Mouse (Mus musculus) hematopoietic stem cell, adult 5-6 weeks (primary cell): ENCODE data around the gene Sept1. TPM values are rescaled to one million over a fixed set of nuclear protein-coding genes. Genes with fewer than 3 reads are reported as not detected.
A peak's percentile ranks its signal among the peaks of the same experiment; 100 is the strongest.
"Not testable (repeated sequence)": the region's sequence is repeated elsewhere in the genome, so short reads cannot be mapped to it uniquely, and the experiment has no call there.

Source experiments
- ATAC-seq, 2 experiments: fragments of 125-278 bp in 1 of 2; replicated peaks in 1 of 2; 2 replicates each; pipeline ENCODE4 v1.8.0; 2016 to 2017; ENCODE audit warnings: inconsistent platforms in 2 of 2, mild to moderate bottlenecking in 2 of 2, moderate number of reproducible peaks in 2 of 2, low read depth in 1 of 2, moderate TSS enrichment in 1 of 2; ENCODE audit not compliant: low FRiP score in 2 of 2, poor library complexity in 2 of 2, severe bottlenecking in 2 of 2, insufficient read depth in 1 of 2, low TSS enrichment in 1 of 2
- total RNA-seq: library from RNA; stranded (forward); fragments of 172-1452, 232-1000 nt; gene quantifications from 2 replicates; pipeline ENCODE4 v1.2.3, GENCODE M21; 2017

Gene Sept1
- total RNA-seq, 1 experiment from 2014 or later, result 165 TPM

DNA sequence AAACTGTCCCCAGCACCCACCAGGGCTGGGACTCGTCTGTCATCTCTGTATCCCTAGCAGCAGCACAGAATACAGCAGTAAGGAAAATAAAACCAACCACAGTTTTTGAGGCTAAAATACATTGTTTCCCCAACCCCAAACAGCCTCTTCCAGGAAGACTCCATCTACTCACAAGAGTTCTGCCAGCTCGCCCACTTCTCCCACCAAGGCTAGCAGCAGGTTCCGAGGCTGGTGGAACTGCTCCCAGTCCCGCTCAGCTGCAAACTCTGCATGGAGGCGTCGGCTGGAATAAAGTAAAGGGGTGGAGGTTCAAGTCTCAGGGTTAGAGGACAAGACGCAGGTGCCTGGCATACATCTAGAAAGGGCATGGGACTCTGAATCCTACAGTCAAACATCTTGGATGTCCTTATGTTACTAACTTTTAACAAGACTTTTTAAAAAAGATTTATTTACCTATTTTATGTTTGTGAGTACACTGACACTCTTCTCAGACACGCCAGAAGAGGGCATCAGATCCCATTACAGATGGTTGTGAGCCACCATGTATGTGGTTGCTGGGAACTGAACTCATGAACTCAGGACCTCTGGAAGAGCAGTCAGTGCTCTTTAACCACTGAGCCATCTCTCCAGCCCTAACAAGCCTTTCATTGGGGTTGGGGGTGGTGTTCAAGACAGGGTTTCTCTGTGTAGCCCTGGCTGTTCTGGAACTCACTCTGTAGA, 26.4 kb upstream of the Sept1 start:
- no peak for ATAC-seq

GRCm38 (mm10) chr7:127256518-127256917, 23.6 kb upstream of the Sept1 start:
- ATAC-seq, result no peak

GRCm38 (mm10) chr7:127255965-127256364, 23.0 kb upstream of the Sept1 start:
- ATAC-seq, result no peak

DNA sequence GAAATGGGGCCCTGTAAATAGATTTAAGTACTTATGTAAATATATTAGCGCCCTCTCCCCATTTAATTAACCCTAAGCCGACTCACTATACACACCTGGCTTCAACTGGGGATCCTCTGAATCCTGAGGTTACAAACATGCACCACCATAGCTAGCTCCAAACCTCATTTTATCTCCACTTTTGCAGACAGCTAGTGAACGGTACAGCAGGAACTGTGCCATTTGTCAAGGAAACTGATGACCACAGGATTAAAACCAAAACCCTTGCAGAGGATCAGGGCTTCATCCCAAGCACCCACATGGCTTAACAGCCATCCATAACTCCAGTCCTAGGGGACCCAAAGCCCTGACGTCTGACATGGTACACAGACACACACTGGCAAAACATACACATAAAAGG, 22.1 kb upstream of the Sept1 start:
- no peak for ATAC-seq

- peak; percentile 70 to 79 for ATAC-seq
Measured at GRCm38 (mm10) chr7:127253821-127254769, 21.2 kb upstream of the Sept1 start.

DNA sequence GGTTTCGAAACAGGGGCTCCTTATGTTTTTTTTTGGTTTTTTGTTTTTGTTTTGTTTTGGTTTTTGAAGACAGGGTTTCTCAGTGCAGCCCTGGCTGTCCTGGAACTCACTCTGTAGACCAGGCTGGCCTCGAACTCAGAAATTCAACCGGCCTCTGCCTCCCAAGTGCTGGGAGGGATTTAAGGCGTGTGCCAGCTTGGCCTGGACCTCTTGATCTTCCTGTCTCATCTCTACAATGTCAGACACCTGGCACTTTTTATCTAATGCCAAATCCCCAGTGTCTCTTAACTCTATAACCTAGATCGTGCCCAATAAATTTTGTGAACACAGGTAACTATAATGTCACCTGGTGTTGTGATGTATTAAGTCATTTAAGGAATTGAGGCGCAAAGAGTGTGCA, 20.4 kb upstream of the Sept1 start:
- ATAC-seq, result no peak

GRCm38 (mm10) chr7:127252414-127252813, 19.5 kb upstream of the Sept1 start:
- ATAC-seq, result no peak

DNA sequence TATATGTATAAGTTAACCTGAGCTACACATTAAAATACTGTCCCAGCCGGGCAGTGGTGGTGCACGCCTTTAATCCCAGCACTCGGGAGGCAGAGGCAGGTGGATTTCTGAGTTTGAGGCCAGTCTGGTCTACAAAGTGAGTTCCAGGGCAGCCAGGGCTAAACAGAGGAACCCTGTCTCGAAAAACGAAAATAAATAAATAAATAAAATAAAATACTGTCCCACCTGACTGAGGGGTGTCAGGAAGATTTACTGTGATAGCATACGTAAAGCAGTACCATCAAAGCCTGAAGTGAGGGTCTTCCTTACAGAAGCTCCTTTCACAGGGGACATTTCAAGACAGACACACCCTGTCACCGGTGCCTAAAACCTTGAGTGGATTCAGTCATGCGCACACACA, 17.6 kb upstream of the Sept1 start:
- not testable (repeated sequence) for ATAC-seq

DNA sequence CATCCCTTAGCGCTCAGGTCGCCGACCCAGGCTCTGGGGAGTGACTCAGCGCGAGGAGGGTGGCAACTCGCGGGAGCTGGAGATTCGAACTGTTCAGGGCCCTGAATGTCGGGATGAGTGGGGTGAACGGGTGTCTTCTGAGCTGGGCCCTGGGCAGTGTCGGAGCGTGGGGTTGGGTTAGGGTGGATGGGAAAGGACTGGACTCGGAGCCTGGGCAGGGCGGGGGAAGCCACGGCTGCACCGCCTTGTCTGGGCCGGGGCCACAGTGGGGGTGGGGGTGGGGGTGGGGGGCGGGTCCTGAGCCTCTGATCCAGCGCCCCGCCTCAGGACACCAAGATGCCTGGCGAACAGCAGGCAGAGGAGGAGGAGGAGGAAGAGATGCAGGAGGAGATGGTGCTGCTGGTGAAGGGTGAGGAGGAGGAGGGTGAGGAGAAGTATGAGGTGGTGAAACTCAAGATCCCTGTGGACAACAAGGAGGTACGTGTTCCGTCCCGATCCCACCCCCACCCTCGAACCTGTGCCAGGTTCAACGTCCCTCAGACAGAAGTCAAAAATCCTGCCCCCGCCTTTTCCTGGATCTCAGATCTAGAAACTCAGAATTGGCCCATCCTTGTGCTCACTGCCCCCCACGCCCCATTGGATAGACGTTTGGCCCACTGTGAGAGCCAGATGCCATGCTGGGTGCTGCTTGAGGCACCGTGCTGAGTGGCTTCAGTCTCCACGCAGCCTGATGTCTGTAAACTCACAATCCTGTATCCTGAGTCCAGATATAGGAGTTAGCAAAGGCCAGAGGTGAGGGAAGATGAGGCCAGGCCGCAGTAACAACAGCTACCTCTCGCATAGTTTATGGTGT, 12.0 kb upstream of the Sept1 start:
- no peak; a peak in 1 of 4 replicates for ATAC-seq

GRCm38 (mm10) chr7:127243870-127244657, 11.1 kb upstream of the Sept1 start, which contains the start of gene Zfp771:
TSS of gene Zfp771 (plus strand) at chr7:127244274.
- peak; percentile 94 for ATAC-seq

- no peak for ATAC-seq
Measured at GRCm38 (mm10) chr7:127243361-127243867, 10.5 kb upstream of the Sept1 start.

DNA sequence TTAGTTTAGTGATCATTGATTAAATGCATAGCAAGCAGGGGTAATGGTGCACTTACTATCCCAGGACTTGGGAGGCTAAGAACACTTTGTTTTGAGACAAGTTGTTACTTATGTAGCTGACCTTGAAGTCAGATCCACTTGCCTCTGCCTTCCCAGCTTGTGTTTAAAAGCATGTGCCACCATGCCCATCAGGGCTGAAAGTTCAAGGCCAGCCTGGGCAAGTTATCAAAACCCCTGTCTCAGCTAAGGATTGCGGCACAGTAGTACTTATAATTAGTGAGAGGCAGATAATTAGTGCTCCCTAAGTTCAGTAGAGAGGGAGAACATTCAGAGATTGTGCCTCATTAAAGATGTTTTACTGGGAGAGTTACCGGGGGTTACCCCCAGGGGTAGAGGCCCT, 1.8 kb upstream of the Sept1 start:
- no peak for ATAC-seq

DNA sequence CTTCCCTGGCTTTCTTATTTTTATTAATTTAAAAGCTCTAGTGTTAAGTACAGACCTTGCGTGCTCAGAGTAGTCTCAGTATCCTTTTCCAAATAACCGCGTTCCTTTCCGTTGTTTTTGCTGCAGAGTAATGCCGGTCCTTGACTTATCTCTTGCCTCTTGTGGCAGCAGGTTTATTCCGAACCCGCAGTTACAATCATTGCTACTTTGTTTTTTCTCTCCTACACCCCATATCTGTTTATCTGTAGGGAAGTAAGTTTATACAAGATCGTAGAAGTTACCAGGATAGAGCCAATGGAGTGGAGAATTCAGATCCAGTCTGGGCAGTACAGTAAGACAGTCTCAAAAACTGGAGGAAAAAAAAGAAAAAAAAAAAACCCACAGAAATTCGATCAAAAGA, 835 bp upstream of the Sept1 start:
- no peak for ATAC-seq

GRCm38 (mm10) chr7:127233368-127233749, 429 bp upstream of the Sept1 start:
- 0 out of 4 replicates have a peak, but pooled peaks of 1 of the 2 experiments have one; percentile 2 for ATAC-seq

DNA sequence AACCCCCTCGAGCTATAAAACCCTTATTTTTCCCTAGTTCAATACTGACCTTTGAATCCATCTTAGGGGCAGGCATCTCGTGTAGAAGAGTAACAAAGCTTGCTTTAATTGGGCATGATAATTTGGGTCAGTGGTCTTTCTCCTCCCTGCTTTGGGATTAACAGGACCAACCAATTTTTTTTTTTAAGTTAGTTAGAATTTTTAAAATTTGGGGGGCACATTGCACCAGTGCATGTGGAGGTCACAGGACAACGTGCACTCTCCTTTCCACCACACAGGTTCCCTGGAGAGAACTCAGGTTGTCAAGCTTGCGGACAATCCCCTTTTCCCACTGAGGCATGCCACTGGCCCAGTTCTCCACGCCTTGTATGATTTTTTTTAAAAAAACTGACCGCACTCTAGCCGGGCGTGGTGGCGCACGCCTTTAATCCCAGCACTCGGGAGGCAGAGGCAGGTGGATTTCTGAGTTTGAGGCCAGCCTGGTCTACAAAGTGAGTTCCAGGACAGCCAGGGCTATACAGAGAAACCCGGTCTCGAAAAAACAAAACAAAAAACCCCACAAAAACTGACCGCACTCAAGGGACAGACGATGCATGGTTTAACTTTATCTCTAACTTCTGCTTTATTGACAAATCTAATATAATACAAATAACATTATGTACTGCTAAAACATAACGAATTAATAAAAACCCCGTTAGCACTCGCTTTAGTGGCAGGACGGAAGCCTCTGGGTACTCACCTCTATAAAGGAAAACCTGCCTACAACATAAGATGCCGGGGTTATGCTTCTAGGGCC, 906 bp downstream of the Sept1 start:
- ATAC-seq, result no peak

GRCm38 (mm10) chr7:127231376-127231775, 1.6 kb downstream of the Sept1 start:
- no peak for ATAC-seq
